Mouse (Mus musculus): ENCODE results near the gene Ddit4l. TPM values are rescaled to one million over a fixed set of nuclear protein-coding genes. Genes with fewer than 3 reads are reported as not detected.
"Not testable (repeated sequence)": the region's sequence is repeated elsewhere in the genome, so short reads cannot be mapped to it uniquely, and the experiment has no call there.

Gene Ddit4l
- total RNA-seq (2014; rRNA removed): 1.8 and 4.6 TPM in 2 replicates
- 5.5 and 5.6 TPM in 2 replicates for polyA plus RNA-seq (2015; fragmentation: Nextera tagmentation; extraction: Ambion mirVana)

GRCm38 (mm10) chr3:137621312-137621711 is at the start of gene Ddit4l:
Gene Ddit4l, plus strand, starts transcription at chr3:137621612.
- H3K4me3 ChIP-seq (ENCODE audit: low read depth, low read length); H3K4me1 ChIP-seq (ENCODE audit: insufficient read depth); ATAC-seq; DNase-seq; H3K36me3 ChIP-seq (ENCODE audit: insufficient read depth); H3K27ac ChIP-seq (ENCODE audit: low read depth, low read length); H3K27me3 ChIP-seq (ENCODE audit: insufficient read depth, low read length); H3K9me3 ChIP-seq (ENCODE audit: low read length); H3K4me2 ChIP-seq (ENCODE audit: low read depth); H3K9ac ChIP-seq: not testable (repeated sequence)
- WGBS: 92% methylated on average over 3 of the region's 3 CpGs

GRCm38 (mm10) chr3:137576146-137576545 is 45.3 kb upstream of the Ddit4l start:
- no peaks in the 10 kb centered on the region for H3K4me1 ChIP-seq (ENCODE audit: insufficient read depth)
- H3K9me3 ChIP-seq (ENCODE audit: low read length): no peaks in the 10 kb centered on the region
- 44% methylated on average over 4 of the region's 4 CpGs for WGBS
- no peak overlapping the region for H3K4me3 ChIP-seq (ENCODE audit: low read depth, low read length)
- DNase-seq (no peak), ATAC-seq (no peak)
- TF ChIP-seq CTCF (IDR thresholded peaks at IDR 0.05; ENCODE audit: low read depth): no peak
- no peaks in the 10 kb centered on the region for H3K36me3 ChIP-seq (ENCODE audit: insufficient read depth)
- H3K4me2 ChIP-seq (ENCODE audit: low read depth): no peak overlapping the region
- H3K27me3 ChIP-seq (ENCODE audit: insufficient read depth, low read length): no peaks in the 10 kb centered on the region
- H3K27ac ChIP-seq (ENCODE audit: low read depth, low read length): no peak overlapping the region
- H3K9ac ChIP-seq: no peak overlapping the region

- WGBS: 84% methylated on average over 5 of the region's 5 CpGs
- Histone ChIP-seq H3K27ac (ENCODE audit: low read depth, low read length) (no peak overlapping the region), H3K9ac (no peak overlapping the region), H3K4me3 (ENCODE audit: low read depth, low read length) (no peak overlapping the region), H3K9me3 (ENCODE audit: low read length) (no peaks in the 10 kb centered on the region), H3K27me3 (ENCODE audit: insufficient read depth, low read length) (no peaks in the 10 kb centered on the region), H3K4me1 (ENCODE audit: insufficient read depth) (no peaks in the 10 kb centered on the region), H3K4me2 (ENCODE audit: low read depth) (no peak overlapping the region), H3K36me3 (ENCODE audit: insufficient read depth) (no peaks in the 10 kb centered on the region)
- DNase-seq (no peak), ATAC-seq (no peak)
- no peak for TF ChIP-seq CTCF (IDR thresholded peaks at IDR 0.05; ENCODE audit: low read depth)
Measured at GRCm38 (mm10) chr3:137586376-137586969, 34.9 kb upstream of the Ddit4l start.

- no peak for TF ChIP-seq CTCF (IDR thresholded peaks at IDR 0.05; ENCODE audit: low read depth)
- Histone ChIP-seq H3K9ac (no peak overlapping the region), H3K27ac (ENCODE audit: low read depth, low read length) (no peak overlapping the region), H3K4me1 (ENCODE audit: insufficient read depth) (no peaks in the 10 kb centered on the region), H3K9me3 (ENCODE audit: low read length) (no peaks in the 10 kb centered on the region), H3K27me3 (ENCODE audit: insufficient read depth, low read length) (no peaks in the 10 kb centered on the region), H3K4me3 (ENCODE audit: low read depth, low read length) (no peak overlapping the region), H3K4me2 (ENCODE audit: low read depth) (no peak overlapping the region), H3K36me3 (ENCODE audit: insufficient read depth) (no peaks in the 10 kb centered on the region)
- 66% methylated on average over 4 of the region's 4 CpGs for WGBS
- DNase-seq (no peak), ATAC-seq (no peak)
Measured at GRCm38 (mm10) chr3:137589811-137590210, 31.6 kb upstream of the Ddit4l start.

GRCm38 (mm10) chr3:137594332-137594905 is 27.0 kb upstream of the Ddit4l start:
- ATAC-seq: no peak
- Histone ChIP-seq H3K4me2 (ENCODE audit: low read depth) (no peak overlapping the region), H3K9ac (no peak overlapping the region), H3K27ac (ENCODE audit: low read depth, low read length) (no peak overlapping the region), H3K9me3 (ENCODE audit: low read length) (no peaks in the 10 kb centered on the region), H3K36me3 (ENCODE audit: insufficient read depth) (no peaks in the 10 kb centered on the region), H3K27me3 (ENCODE audit: insufficient read depth, low read length) (no peaks in the 10 kb centered on the region), H3K4me1 (ENCODE audit: insufficient read depth) (no peaks in the 10 kb centered on the region), H3K4me3 (ENCODE audit: low read depth, low read length) (no peak overlapping the region)
- no peak for TF ChIP-seq CTCF (IDR thresholded peaks at IDR 0.05; ENCODE audit: low read depth)
- no peak for DNase-seq
- 14% methylated on average over 4 of the region's 4 CpGs for WGBS

- H3K4me1 ChIP-seq (ENCODE audit: insufficient read depth): no peaks in the 10 kb centered on the region
- H3K9ac ChIP-seq: no peak overlapping the region
- no peak for TF ChIP-seq CTCF (IDR thresholded peaks at IDR 0.05; ENCODE audit: low read depth)
- no peak overlapping the region for H3K27ac ChIP-seq (ENCODE audit: low read depth, low read length)
- H3K27me3 ChIP-seq (ENCODE audit: insufficient read depth, low read length): no peaks in the 10 kb centered on the region
- 88% methylated on average over 1 of the region's 1 CpGs for WGBS
- ATAC-seq: no peak
- no peaks in the 10 kb centered on the region for H3K36me3 ChIP-seq (ENCODE audit: insufficient read depth)
- H3K4me3 ChIP-seq (ENCODE audit: low read depth, low read length): no peak overlapping the region
- no peak for DNase-seq
- H3K4me2 ChIP-seq (ENCODE audit: low read depth): no peak overlapping the region
- no peaks in the 10 kb centered on the region for H3K9me3 ChIP-seq (ENCODE audit: low read length)
Measured at GRCm38 (mm10) chr3:137608918-137609435, 12.4 kb upstream of the Ddit4l start.

- no peaks in the 10 kb centered on the region for H3K27me3 ChIP-seq (ENCODE audit: insufficient read depth, low read length)
- ATAC-seq (no peak), DNase-seq (no peak)
- H3K27ac ChIP-seq (ENCODE audit: low read depth, low read length): no peak overlapping the region
- 92% methylated on average over 6 of the region's 6 CpGs for WGBS
- H3K36me3 ChIP-seq (ENCODE audit: insufficient read depth): no peaks in the 10 kb centered on the region
- no peak overlapping the region for H3K9ac ChIP-seq
- TF ChIP-seq CTCF (IDR thresholded peaks at IDR 0.05; ENCODE audit: low read depth): no peak
- H3K4me2 ChIP-seq (ENCODE audit: low read depth): no peak overlapping the region
- H3K9me3 ChIP-seq (ENCODE audit: low read length): no peaks in the 10 kb centered on the region
- H3K4me3 ChIP-seq (ENCODE audit: low read depth, low read length): no peak overlapping the region
- H3K4me1 ChIP-seq (ENCODE audit: insufficient read depth): no peaks in the 10 kb centered on the region
Measured at GRCm38 (mm10) chr3:137610457-137611109, 10.8 kb upstream of the Ddit4l start.

Data from forebrain, postnatal 0 days (tissue).